Mouse (Mus musculus) MEL (cell line): ENCODE measurements around the gene Uox.

ENCODE experiments used
- BHLHE40 ChIP-seq: IDR thresholded peaks from 2 replicates; pipeline ENCODE4 v1.6.1; 2012; ENCODE audit warnings: low read depth, mild to moderate bottlenecking, inconsistent platforms, low read length, improper control_type of control experiment, borderline replicate concordance
- CHD2 ChIP-seq: IDR thresholded peaks from 2 replicates; pipeline ENCODE4 v1.6.1; 2011; ENCODE audit warnings: low read length, improper control_type of control experiment
- CTCF ChIP-seq, 3 experiments: IDR thresholded peaks in 2 of 3; conservative IDR thresholded peaks in 1 of 3; 2 replicates each; pipeline ENCODE4 v1.5.1; 2011 to 2012; ENCODE audit warnings: low read length in 3 of 3, low read depth in 2 of 3, mild to moderate bottlenecking in 2 of 3, improper control_type of control experiment in 1 of 3, inconsistent platforms in 1 of 3, mixed read lengths in 1 of 3, moderate library complexity in 1 of 3; ENCODE audit not compliant: control insufficient read depth in 1 of 3, insufficient read depth in 1 of 3, poor library complexity in 1 of 3, severe bottlenecking in 1 of 3
- E2F4 ChIP-seq: IDR thresholded peaks from 2 replicates; pipeline ENCODE4 v1.6.1; 2011; ENCODE audit warnings: low read depth, low read length, improper control_type of control experiment, borderline replicate concordance
- EP300 ChIP-seq, 2 experiments: IDR thresholded peaks; 2 replicates each; pipeline ENCODE4 v1.6.1; 2011; ENCODE audit warnings: improper control_type of control experiment in 2 of 2, low read length in 2 of 2, low read depth in 1 of 2, mild to moderate bottlenecking in 1 of 2
- HCFC1 ChIP-seq: IDR thresholded peaks from 2 replicates; pipeline ENCODE4 v1.6.1; 2012; ENCODE audit warnings: low read depth, mild to moderate bottlenecking, inconsistent platforms, low read length, improper control_type of control experiment, moderate library complexity
- MEF2A ChIP-seq: IDR thresholded peaks from 2 replicates; pipeline ENCODE4 v1.6.1; 2014; ENCODE audit warnings: low read depth, mild to moderate bottlenecking, inconsistent platforms, low read length, improper control_type of control experiment; ENCODE audit not compliant: poor library complexity, insufficient replicate concordance, severe bottlenecking; ENCODE audit errors: extremely low read depth
- POLR2A ChIP-seq, 2 experiments: IDR thresholded peaks; 2 replicates each; pipeline ENCODE4 v1.6.1; 2011 to 2012; ENCODE audit warnings: low read length in 2 of 2, mild to moderate bottlenecking in 2 of 2, control low read depth in 1 of 2, improper control_type of control experiment in 1 of 2, low read depth in 1 of 2, moderate library complexity in 1 of 2; ENCODE audit not compliant: control insufficient read depth in 1 of 2, insufficient read depth in 1 of 2, poor library complexity in 1 of 2
- UBTF ChIP-seq: IDR thresholded peaks from 2 replicates; pipeline ENCODE4 v1.6.1; 2012; ENCODE audit warnings: low read depth, mild to moderate bottlenecking, inconsistent platforms, low read length, improper control_type of control experiment, moderate library complexity, borderline replicate concordance; ENCODE audit not compliant: insufficient read depth
- USF1 ChIP-seq: IDR thresholded peaks from 2 replicates; pipeline ENCODE4 v1.6.1; 2014; ENCODE audit warnings: low read depth, mild to moderate bottlenecking, inconsistent platforms, low read length, improper control_type of control experiment, moderate library complexity
- ZC3H11A ChIP-seq: IDR thresholded peaks from 2 replicates; pipeline ENCODE4 v1.6.1; 2012; ENCODE audit warnings: low read depth, mild to moderate bottlenecking, inconsistent platforms, low read length, improper control_type of control experiment
- ZMIZ1 ChIP-seq: IDR thresholded peaks from 2 replicates; pipeline ENCODE4 v1.6.1; 2012; ENCODE audit warnings: low read depth, mild to moderate bottlenecking, inconsistent platforms, low read length, improper control_type of control experiment, moderate library complexity

DNA sequence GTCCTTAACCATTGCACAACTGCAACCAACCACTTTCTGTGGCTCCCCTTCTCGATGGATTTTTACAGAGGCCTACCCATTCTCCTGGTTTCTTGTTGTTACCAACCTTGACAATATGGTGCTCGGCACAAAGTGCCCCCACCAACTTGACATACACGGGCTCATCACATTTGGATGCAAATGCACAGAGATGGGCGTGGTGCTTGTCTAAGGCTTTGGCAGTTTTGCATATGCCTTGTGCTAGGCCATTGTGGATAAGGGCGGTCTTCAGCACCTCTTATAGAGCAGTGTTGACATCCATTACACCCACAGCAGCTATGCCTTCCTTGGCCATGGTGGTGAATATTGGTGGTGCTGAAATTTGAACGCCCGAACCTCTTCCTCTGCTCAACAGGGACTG, 7.3 kb upstream of the Uox start:
- TF ChIP-seq CTCF (IDR thresholded peaks at IDR 0.05 in 2 of 3, conservative IDR thresholded peaks at IDR 0.05 in 1 of 3; ENCODE audit: control insufficient read depth in 1 of 3, insufficient read depth in 1 of 3, low read depth in 2 of 3, low read length in 3 of 3, poor library complexity in 1 of 3, severe bottlenecking in 1 of 3) (no peak), CHD2 (no peak), POLR2A (IDR thresholded peaks at IDR 0.05; ENCODE audit: control insufficient read depth in 1 of 2, insufficient read depth in 1 of 2, low read depth in 1 of 2, low read length in 2 of 2, poor library complexity in 1 of 2) (no peak), HCFC1 (no peak), ZC3H11A (no peak), E2F4 (no peak), ZMIZ1 (no peak), BHLHE40 (no peak), UBTF (no peak), EP300 (IDR thresholded peaks at IDR 0.05; ENCODE audit: low read depth in 1 of 2, low read length in 2 of 2) (no peak), MEF2A (no peak), USF1 (no peak)
